Mouse (Mus musculus): ENCODE measurements around the gene 5031439G07Rik.

DNA sequence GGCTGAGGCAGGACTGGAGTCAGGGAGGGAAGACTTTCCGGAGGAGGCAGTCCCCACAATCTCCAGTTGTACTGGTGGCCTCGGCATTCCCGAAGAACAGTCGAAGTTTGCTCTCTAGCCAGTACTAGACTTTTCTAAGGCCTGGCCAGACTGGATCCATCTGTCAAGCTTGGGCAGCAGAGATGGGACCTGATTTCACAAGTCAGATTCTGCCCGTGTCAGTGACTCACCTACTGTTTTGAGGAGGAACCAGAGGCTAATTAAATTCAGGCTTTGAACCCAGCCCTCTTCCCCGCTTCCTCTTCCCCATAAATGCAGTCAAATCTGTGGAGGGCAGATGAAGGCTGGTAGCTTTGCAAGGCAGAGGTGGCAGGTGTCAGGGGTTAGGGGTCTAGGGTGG, 6.7 kb upstream of the 5031439G07Rik start:
- TF ChIP-seq CTCF (IDR thresholded peaks at IDR 0.05; ENCODE audit: low read depth, low read length) (no peak), POLR2A (IDR thresholded peaks at IDR 0.05; ENCODE audit: borderline replicate concordance, low read depth, low read length) (no peak)
